Mouse (Mus musculus): ENCODE data around the gene Psmb11. TPM values are rescaled to one million over a fixed set of nuclear protein-coding genes. Genes with fewer than 3 reads are reported as not detected.

Gene Psmb11
- total RNA-seq, 2 experiments from 2014 or later: not detected

DNA sequence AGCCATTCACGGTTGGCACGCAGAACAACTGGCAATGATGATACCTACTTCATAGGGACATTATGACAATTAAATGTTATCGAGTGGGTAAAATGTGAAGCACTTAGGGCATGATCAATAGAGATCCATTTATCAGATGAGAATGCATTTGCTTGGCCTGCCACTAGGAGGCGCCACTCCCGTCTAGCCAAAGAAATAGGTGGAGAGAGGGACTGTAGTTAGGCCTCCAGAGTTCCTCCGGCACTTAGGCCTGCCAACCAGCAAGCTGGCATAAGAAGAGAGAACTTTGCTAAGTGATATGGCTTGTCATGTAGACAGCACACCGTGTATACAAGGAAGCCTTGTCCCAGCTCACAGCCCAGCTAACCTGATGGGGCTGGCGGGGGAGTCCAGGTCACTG, 15.7 kb downstream of the Psmb11 start:
- peak; percentile 38 to 65 for DNase-seq
- intact Hi-C loops (cut with DNase I): no loop called here

DNA sequence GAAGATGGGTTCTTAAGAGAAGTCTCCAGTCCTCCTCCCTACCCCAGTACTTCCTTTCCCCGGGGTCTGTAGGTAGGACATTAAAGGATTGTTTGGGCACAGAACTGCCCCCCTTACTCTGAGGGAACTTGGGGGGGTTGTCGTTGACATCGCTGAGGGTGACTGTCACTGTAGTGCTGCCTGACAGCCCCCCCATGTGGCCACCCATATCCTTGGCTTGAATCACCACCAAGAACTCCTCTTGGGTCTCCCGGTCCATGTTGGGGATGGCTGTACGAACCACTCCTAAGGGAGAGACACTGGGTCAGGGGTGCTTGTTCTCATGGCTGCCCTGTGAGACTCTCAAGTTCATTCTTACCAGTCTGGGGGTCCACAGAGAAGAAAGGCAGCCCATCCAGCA, 17.0 kb downstream of the Psmb11 start:
- intact Hi-C loops (cut with DNase I): loop anchor here (2.0 kb wide), 1 partner anchor 17 kb away; the partner anchor contains the start of gene Psmb11
- no peak for DNase-seq

DNA sequence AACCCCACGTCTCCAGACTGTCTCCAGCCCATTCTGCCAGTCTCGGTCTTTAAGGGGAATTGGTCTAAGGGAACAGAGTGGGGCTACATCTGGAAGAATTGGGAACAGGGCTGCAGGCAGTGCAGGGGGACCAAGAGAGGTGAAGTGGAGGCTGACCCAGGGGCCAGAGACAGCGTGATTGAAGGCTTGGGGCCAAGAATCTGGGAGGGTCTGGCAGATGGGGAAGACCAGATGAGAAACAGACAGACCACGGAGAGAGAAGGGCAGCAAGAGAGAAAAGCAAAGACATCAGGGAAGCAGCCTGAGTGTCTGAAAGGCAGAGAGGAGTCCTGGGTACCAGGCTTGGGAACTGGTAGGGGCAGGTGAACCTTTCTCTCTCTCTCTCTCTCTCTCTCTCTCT, 18.9 kb downstream of the Psmb11 start:
- intact Hi-C loops (cut with DNase I): loop anchor here (5.0 to 10.0 kb wide), 3 partner anchors 113 to 575 kb away; no protein-coding TSS in a partner anchor
- DNase-seq: no peak

DNA sequence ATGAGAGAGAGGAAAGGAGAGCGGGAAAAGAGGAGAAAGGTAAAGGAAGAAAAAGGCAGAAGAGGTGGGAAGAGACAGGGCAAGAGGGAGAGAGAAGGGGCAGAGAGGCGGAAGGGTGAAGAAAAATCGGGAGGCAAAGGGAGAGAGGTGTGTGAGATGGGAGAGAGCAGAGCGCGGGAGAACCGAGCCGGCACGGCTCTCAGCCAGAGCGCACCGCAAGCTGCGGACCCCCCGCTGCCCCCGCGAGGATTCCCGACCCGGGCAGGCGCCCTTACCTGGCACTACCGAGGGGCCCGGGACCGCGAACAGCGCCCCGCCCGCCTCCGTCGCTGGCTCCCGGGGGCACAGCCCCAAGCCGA, 19.7 kb downstream of the Psmb11 start, which contains the start of gene Gm17606:
TSS of gene Gm17606 (plus strand) at position 7 of the 359 bp plus-strand sequence.
- intact Hi-C loops (cut with DNase I): loop anchor here (1.0 to 10.0 kb wide), 5 partner anchors 58 to 576 kb away; no protein-coding TSS in a partner anchor
- DNase-seq: no peak

DNA sequence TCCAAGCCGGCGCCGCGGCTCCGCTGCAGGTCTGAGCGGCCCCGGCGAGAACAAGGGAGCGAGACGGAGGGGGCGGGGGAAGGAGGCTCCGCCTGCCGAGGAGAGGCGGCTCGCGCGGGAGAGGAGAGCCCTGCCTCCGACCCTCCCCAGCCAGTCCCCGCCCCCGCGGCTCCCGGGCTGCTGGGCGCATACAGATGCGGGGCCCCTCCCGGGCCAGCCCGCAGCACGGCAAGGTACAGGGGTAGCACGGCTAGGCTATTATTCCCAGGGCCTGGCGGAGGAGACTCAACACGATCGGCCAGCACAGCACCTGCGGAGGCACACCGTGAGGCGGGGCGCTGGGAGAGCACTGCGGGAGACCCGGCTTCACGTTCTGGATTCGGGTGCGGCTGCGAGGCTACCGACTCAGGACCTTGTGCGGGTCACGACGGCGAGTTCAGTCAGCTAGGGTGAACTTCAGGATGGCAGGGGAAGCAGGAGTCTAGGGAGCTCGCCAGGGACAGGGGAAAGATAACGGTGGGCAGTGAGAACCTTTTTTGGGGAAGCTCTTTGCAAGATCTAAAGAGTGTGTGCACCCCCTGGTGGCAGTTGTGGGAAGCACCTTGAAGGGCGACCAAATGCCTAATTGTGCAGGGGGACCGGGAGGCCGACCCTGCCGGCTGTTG, 20.2 kb downstream of the Psmb11 start, which contains the start of gene Cdh24:
TSS of gene Cdh24 (minus strand) at position 60 of the 665 bp plus-strand sequence.
- intact Hi-C loops (cut with DNase I): loop anchor here (1.0 to 10.0 kb wide), 5 partner anchors 58 to 577 kb away; no protein-coding TSS in a partner anchor
- DNase-seq: peak; percentile 86 to 89

DNA sequence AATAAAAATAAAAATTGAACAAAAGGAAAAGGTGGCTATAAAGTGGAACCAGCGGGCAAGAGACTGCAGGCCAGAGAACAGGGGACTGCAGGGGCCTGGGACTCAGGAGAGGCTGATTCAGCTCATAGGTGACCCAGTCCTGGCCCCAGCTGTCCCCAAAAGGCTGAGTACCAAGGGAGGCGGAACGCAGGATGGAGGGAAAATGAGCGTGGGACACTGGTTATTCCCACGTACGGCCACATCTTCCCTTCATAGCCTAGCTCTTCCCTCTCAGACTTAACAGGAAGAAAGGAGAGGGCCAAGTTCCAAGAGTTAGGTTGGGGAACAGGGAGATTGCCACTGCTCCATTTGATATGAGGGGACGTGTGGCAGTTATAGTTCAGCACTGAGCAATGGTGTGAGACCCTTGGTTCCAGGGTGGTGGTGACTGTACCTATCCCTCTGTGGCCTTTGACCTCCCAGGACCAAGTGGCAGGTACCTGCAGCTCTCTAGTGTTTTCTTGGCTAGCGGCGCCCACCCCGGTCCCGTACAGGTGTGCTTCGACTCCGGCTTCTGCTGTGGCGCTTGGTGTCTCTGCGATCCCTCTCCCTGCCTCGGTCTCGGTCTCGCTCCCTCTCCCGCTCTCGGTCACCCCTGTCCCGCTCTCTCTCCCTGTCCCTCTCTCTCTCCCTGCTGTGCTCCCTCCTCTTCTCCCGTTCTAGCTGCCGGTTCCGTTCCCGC, 21.2 kb downstream of the Psmb11 start:
- no peak for DNase-seq
- intact Hi-C loops (cut with DNase I): loop anchor here (5.0 to 10.0 kb wide), 3 partner anchors 115 to 578 kb away; no protein-coding TSS in a partner anchor

DNA sequence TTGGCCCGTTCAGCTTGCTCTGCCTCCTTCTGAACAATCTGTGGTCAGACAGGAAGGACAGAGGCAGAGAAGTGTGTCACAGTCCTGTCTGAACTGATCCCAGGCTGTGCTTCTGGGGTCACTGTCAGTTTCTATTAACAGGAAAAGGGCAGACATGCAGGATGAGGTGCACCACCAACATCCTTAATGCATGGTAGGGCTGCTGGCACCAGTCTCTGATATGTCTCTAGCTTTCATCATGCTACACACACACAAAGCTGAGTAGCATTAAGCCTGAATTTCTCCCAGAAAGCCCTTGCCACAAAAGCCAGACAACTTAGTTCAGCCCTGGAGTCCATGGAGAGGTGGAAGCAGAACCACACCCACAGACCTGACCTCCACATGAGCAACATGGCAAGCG, 21.8 kb downstream of the Psmb11 start:
- intact Hi-C loops (cut with DNase I): loop anchor here (5.0 to 10.0 kb wide), 3 partner anchors 116 to 578 kb away; no protein-coding TSS in a partner anchor
- no peak for DNase-seq

DNA sequence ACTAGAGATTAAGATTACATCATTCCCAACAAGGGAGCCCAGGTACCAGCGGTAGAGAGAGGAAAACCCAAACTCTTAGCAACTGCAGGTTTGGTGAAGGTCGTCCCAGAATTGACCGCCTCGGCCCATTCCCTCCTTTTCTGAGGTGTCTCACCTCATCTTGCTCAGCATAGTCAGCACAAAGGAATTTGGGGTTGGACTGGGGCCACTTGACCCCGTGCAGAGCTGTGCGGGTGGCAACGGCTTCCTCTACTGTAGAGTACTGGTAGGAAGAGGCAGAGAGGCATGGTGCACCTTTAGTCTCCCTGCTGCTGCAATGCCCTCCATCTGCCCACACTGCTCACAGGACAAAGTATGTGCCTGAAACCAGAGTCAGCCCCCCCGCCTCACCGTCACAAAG, 23.1 kb downstream of the Psmb11 start:
- DNase-seq: no peak
- intact Hi-C loops (cut with DNase I): loop anchor here (5.0 to 10.0 kb wide), 3 partner anchors 117 to 579 kb away; no protein-coding TSS in a partner anchor

DNA sequence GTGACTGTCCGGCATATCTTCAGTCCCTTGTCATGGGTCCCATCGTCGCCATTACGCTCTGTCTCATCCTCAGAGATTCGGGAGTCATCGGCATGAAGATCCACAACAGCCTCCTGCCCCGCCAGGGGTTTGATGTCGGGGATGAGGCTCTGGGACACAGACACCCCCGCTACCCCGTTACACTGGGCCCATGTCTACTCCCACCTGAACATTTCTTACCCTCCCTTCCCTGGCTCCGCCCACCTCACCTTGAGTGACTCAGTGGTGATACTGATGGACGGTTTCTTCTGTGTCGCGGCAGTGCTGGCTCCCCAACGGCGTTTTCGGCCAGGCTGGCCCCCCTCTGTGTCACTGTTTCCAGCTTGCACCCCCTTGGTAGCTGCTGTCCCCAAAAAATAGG, 25.2 kb downstream of the Psmb11 start:
- DNase-seq: no peak
- intact Hi-C loops (cut with DNase I): loop anchor here (10.0 kb wide), 1 partner anchor 582 kb away; no protein-coding TSS in a partner anchor

DNA sequence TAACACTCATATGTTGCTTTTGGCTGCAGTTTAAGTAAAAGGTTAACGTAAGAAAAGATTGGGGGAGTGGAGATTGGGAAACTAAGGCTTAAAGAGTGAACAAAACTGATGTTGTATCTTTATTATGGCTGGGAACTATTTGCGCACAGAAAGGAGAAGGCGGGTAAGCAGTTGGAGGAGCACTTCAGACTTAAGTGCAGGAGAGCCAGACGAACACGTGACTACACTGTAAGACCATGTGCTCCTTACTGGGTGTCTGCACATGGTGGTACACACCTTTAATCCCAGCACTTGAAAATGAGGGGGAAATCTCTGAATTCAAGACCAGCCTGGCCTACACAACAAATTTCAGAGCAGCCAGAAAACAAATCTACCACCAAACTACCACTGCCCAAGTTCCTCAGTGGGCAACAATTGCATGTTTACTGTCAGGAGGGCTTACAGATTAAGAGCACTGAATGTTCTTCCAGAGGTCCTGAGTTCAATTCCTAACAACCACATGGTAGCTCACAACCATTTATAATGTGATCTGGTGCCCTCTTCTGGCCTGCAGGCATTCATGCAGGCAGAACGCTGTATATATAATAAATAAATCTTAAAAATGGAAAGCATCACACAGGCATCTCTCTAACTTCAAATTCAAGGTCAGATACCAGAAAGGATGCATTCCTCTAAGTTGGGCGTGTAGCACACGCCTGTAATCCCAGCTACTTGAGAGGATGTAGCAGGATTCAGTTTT, 25.8 kb downstream of the Psmb11 start:
- intact Hi-C loops (cut with DNase I): loop anchor here (10.0 kb wide), 1 partner anchor 582 kb away; no protein-coding TSS in a partner anchor
- DNase-seq: no peak

DNA sequence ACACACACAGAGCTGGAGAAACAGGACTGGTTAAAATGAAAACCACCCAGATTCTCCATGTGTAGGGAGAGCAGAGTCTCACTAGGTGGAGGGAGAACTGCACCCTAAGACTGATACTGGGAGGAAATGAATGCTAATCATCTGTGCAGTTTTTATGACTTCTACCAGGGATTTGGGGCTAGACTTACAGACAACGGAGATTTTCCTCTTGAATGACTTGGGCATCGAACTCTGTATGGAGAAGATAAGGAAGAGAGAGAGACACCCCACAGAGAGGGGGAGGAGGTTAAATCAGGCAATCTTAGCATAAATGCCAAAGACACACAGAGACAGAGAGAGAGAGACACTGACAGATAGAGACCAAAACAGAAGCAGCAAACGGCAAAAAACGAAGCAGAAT, 26.7 kb downstream of the Psmb11 start:
- intact Hi-C loops (cut with DNase I): loop anchor here (10.0 kb wide), 1 partner anchor 583 kb away; no protein-coding TSS in a partner anchor

DNA sequence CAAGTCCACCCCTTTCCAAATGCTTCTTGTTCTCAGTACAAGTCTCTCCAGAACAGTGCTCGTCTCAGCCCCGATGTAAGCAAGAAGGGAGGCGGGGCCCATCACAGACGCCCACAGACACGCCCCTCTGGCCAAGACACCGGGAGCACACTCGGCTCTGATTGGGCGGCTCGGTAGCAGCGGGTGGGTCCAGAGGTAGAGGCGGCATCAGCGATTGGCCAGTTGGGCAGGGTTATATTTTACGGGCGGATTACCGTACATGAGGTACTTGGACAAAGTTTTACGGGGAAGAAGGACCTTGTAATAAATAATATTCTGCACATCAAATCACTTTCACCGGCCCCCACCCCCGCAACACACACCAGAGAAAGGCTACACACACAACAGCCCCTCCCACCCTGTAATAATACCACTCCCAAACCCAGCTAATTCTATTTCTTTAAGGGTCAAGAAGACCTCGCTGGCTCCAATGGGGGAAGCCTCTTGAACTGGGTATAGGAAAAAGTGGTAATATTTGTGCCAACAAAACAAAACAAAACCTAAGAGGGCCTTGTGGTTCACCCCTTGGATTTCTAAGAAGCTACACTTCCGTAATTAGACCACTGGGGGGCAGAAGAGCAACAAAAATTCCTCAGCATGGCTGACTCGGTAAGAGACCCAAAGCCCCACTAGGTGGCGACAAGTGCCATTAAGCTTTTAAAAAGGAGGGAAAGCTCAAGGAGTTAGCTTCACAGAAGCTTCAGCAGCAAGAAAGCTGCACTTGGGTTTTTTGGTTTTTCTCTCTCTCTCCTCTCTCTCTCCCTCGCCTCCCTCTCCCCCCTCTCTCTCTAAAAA, 29.6 kb downstream of the Psmb11 start:
- intact Hi-C loops (cut with DNase I): loop anchor here (1.0 to 5.0 kb wide), 3 partner anchors 20 to 50 kb away; partner anchors contain the start of genes 1700123O20Rik and Acin1
- DNase-seq: peak; percentile 81 to 84

More for the DNA sequence above, 26.7 kb downstream of the Psmb11 start:
- DNase-seq: no peak

DNA sequence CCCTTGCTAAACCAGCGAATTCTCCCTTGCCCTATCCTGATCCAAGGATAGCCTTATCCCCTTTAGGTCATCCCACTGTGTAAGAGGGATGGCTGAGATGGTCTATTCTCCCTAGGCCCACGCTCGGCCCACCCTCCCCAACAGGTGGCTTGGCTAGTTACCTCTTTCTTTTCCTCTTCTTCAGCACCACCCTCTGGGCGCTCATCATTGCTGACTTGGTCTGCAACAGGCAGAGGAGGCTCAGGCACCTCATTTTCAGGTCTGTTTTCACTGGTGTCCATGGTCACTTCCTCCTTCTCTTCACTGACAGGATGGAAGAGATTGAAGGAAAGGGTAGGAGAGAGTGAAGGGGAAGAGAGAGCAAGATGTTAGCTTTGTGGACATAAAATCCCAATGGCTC, 30.3 kb downstream of the Psmb11 start:
- DNase-seq: no peak
- intact Hi-C loops (cut with DNase I): loop anchor here (1.0 to 5.0 kb wide), 3 partner anchors 19 to 50 kb away; partner anchors contain the start of genes 1700123O20Rik and Acin1

DNA sequence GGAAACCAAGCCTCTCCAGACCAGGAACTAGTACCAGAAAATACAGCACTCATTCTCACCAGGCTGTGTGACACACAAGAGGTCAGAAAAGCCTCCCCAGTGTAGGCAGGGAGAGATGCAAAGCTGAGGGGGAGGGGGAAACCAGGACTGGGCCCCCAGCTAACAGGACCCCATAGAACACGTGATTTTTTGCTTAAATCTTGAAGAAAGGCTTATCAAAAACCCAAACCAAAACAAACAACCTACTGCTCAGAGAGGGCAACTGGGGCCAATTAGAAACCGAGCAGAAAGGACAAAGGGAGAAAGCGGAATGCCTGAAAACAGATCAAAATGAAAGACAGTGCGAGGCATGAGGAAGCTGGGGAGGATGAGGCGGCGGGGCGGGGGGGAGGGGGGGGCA, 31.6 kb downstream of the Psmb11 start:
- no peak for DNase-seq
- intact Hi-C loops (cut with DNase I): loop anchor here (5.0 kb wide), 1 partner anchor 35 kb away; the partner anchor contains the start of genes 1700123O20Rik and Acin1

DNA sequence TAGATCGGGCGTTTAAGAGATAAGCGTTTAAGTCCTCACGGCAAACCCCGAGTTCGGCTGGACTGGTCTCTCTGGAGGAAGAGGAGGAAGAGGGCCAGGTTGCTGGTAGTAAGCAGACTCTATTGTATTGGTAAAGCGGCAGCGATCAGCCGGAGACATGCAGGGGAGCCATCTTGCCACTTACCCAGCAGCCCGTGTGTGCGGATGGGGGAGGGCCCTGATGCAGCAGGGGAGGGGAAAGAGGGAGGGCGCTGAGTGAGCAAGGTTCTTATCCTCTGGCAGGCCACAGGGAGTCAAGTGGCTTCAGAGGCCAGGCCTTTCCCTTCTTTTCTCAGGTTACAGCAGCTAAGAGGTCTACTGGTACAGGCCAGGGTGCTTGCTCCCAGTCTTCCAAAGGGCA, 32.3 kb downstream of the Psmb11 start:
- DNase-seq: peak; percentile 76 to 82
- intact Hi-C loops (cut with DNase I): loop anchor here (5.0 kb wide), 1 partner anchor 34 kb away; the partner anchor contains the start of genes 1700123O20Rik and Acin1

DNA sequence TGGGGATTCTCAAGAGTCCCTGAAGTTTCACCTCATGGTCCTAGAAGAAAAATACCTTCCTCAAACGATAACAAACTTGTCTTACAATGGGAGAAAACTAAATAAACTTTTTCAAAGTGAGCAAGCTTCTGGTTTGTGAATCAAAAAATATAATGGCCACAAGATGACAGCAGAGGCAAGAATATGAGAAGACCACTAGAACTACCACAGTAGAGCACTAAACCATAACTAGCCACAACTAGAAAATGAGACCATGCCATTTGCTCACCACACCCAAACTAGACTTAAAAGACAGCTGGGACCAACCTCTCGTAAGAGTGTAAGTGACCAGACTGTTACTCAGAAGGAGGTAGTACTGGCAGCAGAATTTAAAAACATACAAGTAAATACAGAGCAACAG, 38.8 kb downstream of the Psmb11 start:
- DNase-seq: no peak
- intact Hi-C loops (cut with DNase I): no loop called here

DNA sequence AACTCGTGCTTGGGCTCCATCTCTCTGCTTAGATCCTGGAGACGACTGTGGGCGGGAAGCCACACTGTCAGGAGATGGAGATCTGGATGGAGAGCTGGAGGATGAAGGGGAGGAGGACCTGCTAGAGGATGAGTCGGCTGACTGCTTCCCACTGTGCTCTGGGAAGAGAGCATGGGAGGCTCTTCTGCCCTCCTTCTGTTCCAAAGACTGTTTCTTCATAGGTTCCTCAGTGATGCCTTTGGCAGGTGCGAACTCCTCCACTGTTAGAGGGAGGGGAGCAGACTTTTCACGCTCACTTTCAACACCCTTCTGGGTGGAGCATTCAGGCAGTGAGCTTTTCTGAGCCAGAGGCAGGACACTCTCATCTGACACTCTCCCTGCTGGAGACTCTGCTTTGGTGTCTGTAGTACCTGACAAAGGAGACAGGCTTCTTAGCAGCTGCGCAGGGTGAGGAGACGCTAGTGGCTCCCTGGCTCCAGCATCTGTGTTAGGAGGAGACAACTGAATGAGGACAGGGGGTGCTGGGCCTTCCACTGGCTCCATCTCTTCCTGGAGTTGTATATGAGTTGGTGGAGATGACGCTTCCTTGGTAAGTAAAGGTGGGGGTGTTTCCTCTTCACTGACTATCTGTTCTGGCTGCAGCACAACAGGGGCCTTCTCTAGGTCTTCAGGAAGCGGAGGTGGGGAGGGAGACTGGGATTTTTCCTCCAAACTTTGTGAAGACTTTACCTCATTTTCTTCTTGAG, 43.4 kb downstream of the Psmb11 start:
- intact Hi-C loops (cut with DNase I): no loop called here
- no peak for DNase-seq

DNA sequence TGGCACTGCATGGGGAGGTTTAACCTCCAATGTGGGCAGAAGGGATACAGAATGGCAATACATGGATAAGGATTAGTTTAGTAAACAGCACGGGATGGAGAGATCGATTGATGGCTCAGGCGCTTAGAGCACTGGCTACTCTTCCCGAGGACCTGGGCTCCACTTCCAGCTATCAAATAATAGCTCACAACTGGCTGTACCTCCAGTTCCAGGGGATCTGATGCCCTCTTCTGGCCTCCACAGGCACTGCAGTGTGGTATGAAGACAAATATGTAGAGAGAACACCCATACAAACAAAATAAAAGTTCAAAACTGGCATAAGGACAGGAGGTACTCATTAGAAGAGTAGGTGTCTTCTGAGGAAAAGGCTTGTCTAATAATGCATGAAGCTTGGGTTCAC, 48.1 kb downstream of the Psmb11 start:
- DNase-seq: peak; percentile 43 to 61
- intact Hi-C loops (cut with DNase I): no loop called here

DNA sequence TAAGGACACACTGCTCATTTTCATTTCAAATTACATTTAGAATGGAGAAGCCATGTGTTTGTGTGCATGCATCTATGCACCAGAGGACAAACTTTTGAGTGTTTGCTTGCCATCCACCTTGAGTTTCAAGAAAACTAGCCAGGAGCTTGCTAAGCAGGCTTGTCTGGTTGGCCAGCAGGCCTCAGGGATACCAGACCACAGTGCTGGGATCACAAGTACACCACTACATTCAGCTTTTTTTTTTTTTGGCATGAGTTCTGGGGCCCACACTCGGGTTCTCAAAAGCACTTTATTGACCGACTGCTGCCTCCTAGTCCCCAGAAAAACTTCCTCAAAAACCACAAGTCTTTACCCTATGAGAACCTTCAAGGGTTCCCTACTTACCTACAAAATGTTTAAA, 53.1 kb downstream of the Psmb11 start:
- intact Hi-C loops (cut with DNase I): no loop called here
- no peak for DNase-seq
